Mouse (Mus musculus) left cerebral cortex, postnatal 25 days (tissue): ENCODE data around the gene Ltbp1. TPM values are rescaled to one million over a fixed set of nuclear protein-coding genes. Genes with fewer than 3 reads are reported as not detected.

ENCODE experiments used
- DNase-seq, 2 experiments: peaks; one replicate each; pipeline ENCODE4 v3.0.0; 2022; ENCODE audit warnings: low spot score in 2 of 2, mixed read lengths in 1 of 2
- intact Hi-C: fragments of 180-260 bp; cut with DNase I; formaldehyde crosslinking; loops from one replicate; pipeline ENCODE4 v1.15.1; 2025
- total RNA-seq, 2 experiments: library from RNA; stranded (reverse); gene quantifications; 2 replicates each; pipeline ENCODE4 v1.2.3; 2021

The Ltbp1 gene
- total RNA-seq, 2 experiments from 2014 or later = 8.9 to 9.1 TPM

DNA sequence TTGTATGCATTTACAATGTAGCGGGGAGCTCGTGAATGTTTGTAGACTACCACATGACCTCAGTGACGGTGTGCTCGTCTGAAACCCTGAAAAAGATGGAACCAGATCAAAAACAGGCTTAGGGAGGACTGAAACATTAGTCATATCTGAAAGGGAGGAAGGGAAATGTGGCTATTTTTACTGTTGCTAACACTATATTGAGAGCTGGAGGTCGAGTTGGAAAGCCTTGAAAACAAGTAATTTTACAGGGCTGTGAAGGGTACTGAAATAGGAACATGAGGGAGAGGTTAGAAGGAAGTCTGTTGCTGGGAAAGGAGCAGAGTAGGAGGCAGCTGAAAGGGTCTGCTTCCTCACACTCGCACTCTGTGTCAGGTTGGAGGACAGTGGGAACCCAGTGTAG lies 147.7 kb downstream of the Ltbp1 start:
- intact Hi-C loops = no loop called here
- peak in 1 of 2 experiments; percentile 68 for DNase-seq

DNA sequence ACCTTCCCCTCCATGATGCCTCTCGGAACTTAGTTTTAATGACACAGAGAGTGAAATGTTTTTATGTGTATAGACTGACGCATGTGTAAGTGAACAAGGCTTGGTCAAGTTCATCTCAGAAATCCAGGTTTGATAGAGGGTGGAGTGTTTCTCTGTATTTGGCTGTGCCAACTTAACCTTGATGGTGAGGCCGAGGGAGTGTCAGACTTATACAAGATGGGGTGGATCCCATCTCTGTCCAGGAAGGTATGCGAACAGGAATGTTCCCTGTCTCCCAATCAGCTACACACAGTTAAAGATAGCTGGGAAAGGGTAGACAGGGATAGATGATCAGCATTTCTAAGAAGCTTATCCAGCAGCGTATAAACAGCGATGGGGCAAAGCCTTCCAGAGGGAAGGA lies 153.0 kb downstream of the Ltbp1 start:
- intact Hi-C loops = no loop called here
- no peak for DNase-seq

DNA sequence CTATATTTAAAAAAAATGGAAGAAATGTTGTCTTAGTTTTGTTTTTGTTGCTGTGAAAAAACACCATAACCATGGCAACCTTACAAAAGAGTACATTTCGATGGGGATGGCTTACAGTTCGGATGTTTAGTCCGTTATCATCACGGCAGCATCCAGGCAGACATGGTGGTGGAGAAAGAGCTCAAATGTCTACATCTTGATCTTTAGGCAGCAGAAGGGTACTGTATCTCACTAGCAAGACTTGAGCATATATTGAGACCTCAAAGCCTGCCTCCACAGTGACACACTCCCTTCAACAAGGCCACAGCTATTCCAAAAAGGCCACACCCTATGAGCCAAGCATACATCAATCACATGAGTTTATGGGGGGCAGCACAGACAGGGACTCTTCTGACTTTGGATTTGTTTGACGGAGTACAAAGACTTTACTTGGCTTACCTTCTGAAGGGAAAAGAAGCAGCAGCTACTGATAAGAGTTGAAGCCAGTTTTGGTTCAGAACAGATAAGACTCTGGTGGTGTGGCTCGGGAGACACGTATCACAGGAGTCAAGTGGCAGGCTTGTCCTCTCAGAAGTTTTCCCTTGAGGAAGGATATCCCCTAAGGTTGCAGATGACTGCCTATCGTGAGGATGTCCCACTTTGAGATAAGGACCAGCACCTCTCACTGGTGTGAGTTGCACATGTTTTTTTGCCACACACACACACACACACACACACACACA lies 153.9 kb downstream of the Ltbp1 start:
- intact Hi-C loops = no loop called here
- no peak for DNase-seq

DNA sequence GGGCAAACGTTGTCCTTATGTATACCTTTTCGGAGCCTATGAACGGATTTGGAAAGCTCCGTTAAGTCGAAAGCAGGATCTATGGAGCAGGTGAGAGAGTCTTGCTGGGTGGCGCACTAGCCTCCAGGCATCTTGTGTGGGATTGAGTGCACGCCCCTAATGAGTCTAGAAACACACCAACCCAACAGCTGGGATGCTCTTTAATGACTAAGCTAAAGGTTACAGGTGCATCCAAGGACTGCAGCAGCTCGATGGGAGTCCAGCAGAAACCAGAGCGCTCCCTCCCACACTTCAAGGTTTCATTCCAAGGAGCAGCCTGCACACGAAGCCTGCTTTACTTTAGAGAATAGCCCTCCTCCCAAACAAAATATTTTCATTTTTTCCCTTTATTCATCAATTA lies 155.7 kb downstream of the Ltbp1 start:
- no peak for DNase-seq
- intact Hi-C loops = no loop called here

DNA sequence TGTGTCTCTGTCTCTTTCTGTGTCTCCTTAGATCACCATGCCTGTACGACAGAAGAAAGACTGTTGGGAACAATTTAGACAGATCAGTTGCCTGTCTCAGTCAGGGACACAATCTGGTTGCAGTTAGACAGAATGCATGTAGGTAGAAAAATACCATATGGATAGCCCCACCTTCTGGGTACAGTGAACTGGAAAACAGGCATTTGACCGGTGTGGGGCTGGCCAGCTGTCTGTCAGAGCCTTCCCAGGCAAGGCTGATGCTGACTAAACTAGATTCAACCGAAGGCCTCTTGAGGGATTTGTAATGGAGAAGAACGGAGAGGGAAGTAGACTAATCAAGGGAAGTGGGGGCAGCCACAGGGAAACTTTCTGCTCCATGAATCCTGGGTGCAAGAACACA lies 156.6 kb downstream of the Ltbp1 start:
- no peak for DNase-seq
- intact Hi-C loops = no loop called here

DNA sequence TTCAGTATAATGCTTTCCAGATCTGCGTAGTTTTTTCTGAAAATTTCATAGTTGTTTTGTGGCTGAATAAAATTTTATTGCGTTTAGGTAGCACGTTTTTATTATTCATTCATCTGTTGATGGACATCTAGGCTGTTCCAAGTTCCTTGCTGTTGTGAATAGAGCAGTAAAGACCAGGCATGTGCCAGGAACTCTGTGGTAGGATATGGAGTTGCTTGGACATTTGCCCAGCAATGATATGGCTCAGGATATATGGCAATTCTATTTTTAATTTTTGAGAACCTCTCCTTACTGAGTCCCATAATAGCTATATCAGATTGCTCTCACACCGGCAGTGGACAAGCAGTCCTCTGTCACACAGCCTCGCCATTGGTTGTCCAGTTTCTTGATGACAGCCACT lies 159.2 kb downstream of the Ltbp1 start:
- intact Hi-C loops = no loop called here
- no peak for DNase-seq

DNA sequence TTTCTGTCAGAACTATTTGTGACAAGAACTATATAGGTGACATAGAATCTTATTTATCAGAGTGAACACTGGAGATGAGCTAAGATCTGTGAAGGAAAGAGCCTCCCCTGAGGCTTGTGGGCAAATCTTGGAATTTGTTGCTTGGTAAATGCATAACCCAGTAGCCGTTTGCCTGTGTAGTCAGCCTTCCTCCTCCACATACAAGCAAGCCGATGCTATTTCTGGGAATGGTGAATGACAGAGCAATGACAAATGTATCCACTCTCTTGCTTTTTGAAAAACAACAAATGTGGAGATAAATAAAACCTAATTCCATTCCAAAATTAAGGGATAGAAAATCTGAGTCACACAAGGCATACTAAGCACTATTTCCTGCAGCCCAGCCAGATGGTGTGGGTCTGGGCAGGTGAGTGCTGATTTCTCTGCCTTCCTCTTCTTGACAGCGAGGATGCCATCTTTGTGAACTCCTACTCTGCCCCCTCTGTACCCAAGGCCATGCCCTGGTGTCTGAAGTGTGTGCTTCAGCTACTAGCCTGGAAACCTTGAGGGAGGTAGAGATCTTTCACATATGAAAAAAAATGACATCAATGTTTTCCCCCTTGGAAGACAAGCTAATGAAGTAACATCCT lies 163.3 kb downstream of the Ltbp1 start:
- intact Hi-C loops = no loop called here
- DNase-seq = peak in 1 of 2 experiments; percentile 69

DNA sequence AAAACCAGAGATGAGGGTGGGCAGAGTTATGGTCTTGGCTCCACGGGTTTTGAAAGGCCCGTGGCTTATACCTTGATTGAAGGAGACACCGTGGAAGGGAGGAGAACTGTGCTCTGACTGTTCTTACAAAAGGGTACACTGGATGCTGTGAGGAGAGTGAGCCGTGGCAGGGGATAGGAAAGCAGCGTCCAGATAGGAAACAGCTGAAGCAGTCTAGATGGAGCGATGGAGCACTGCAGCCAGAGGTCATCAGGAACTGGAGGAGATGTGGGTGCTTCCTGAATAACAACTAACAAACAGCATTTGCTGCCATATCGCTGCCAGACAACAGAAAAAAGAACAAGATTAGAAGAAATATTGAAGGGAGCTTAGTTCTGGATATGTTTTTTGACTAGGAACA lies 166.3 kb downstream of the Ltbp1 start:
- no peak for DNase-seq
- intact Hi-C loops = no loop called here

DNA sequence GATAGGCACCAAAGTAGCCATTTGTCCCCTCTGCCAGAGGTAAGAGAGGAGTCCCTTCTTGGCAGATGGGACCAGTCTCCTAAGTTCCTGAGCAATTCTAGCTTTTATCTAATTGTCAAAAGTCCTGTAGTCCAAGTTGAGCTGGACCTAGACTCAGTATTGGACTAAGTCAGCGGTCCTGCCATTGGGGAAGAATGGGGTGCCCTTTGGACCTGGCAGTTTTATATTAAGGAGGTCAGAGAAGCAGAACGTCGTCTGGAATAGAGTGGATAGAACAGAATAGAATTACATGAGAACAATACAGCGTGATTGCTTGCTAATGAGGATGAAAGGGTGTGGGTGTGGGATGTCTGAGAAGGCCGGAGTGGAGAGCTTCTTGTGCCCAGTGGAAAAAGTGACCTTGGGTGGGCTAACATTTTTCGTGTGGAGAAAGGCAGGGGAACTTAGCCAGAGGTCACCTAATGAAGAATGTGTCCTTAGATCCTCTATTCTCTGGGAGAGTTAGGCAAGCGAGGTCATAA lies 167.4 kb downstream of the Ltbp1 start:
- no peak for DNase-seq
- intact Hi-C loops = no loop called here

DNA sequence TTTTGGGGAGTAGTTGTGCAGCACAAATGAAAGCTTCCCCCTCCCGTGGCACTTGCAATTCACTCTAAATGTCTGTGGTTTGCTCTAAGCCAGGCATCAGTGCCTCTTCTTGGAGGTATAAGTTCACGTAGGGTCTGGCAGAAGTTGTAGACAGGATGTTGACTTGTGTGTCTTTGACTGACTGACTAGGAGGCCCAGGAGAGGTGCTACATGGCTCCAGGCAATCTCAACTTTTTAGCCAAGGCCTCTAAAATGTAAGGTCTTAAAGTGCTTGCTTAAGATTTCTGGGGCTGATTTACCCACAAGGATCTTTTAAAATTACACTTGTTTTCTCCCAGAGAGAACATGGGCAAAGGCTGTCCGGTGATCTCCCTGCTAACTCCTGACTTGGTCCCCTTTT lies 169.1 kb downstream of the Ltbp1 start:
- no peak for DNase-seq
- intact Hi-C loops = no loop called here

DNA sequence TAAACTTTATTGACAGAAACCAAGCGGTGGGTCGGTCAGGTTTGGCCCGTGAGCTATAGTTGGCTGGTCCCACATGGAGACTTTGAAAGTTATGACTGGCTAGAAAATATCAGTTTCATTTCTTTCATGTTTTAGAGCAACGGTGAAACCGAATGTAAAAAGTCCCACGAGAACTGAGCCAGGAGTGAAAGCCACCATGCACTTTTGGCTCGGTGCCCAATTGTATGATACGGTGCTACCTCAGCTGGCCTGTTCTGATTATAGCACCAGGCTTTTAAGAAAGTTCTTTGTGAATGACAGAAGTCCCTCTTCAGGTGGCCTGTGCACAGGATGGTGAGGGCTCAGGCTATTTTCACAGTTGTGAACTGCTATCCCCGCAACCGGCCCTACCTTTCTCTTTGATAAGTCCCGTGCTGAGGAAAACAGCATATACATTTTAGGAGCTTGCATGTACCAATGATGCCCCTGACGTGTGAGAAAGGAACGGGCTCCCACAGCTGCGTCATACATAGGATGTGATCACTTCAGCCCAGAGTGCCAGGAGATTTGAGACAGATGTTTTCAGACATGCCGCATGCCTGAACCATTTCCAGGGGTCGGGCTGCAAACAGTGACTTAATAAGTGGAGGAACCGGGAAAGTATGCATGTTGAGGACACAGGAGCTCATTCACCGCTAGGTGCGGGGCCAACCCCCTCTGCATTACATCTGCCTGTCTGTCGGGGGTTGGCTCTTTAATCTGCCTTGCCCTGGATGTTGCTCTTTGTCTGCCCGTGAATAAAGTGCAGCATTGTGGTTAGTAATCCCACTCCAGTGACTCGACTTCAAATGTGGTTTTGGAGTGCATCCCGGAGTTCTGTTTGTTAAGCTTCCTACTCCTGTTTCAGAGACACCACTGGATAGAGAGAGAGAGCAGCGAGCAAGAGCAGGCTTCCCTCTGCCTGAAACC lies 172.8 kb downstream of the Ltbp1 start:
- intact Hi-C loops = no loop called here
- DNase-seq = peak in 1 of 2 experiments; percentile 63

DNA sequence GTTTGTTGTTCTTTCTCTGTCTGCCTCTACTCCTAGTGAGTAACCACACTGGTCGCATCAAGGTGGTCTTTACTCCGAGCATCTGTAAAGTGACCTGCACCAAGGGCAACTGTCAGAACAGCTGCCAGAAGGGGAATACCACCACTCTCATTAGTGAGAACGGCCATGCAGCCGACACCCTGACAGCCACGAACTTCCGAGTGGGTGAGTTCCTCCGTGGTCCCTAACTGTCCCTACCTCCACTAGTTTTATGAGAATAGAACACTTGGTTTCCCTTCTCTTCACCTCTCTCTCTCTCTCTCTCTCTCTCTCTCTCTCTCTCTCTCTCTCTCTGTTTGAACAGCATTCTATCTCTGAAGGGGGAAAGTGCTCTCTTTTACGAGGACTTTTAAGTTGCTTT lies 173.6 kb downstream of the Ltbp1 start:
- DNase-seq = no peak
- intact Hi-C loops = no loop called here

DNA sequence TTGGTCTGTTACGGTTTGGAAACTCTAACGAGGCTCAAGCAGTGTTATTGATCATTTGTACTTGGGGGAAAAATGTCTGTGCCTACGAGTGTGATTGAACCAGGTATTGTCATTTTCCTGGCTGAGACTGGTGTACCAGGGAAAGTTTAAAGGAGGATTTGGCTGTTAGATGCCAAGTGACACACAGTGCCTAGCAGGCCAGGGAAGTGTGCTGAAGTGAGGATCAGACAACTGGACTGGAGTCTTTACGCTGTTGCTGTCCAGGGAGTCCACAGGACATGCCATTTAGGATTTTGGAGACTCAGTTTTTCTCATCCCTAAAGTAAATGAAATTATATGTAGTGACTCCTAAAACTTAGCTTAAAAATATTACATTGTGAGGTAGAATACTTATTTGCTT lies 174.9 kb downstream of the Ltbp1 start:
- no peak for DNase-seq
- intact Hi-C loops = no loop called here

DNA sequence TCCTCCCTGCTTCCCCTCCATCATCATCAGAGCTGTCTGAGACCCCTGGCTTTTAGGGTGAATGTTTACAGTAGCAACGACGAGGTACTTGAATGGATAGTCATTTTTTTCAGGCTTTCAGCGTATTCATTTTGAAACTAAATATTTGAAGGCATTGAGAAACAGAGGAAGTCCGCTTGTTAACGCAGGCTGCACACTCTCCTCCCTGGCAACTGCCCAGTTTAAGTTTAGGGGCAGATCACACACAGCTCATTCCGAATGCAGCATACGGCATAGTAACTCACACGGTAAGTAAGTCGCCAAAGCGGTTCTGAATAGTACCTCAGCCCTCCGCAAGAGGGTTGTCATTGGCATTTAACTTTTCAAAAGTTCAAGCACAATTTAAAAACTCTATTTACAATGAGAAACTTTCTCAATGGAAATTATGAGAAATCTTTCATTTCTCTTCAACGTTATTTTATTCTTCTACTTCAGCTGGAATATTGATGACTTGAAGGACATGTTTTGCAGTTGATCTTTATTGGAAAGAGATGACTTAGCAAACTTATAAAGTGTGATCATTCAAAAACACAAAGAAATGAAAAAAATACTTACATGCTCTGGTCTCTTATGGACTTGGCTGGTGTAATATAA lies 175.7 kb downstream of the Ltbp1 start:
- DNase-seq = no peak
- intact Hi-C loops = no loop called here

DNA sequence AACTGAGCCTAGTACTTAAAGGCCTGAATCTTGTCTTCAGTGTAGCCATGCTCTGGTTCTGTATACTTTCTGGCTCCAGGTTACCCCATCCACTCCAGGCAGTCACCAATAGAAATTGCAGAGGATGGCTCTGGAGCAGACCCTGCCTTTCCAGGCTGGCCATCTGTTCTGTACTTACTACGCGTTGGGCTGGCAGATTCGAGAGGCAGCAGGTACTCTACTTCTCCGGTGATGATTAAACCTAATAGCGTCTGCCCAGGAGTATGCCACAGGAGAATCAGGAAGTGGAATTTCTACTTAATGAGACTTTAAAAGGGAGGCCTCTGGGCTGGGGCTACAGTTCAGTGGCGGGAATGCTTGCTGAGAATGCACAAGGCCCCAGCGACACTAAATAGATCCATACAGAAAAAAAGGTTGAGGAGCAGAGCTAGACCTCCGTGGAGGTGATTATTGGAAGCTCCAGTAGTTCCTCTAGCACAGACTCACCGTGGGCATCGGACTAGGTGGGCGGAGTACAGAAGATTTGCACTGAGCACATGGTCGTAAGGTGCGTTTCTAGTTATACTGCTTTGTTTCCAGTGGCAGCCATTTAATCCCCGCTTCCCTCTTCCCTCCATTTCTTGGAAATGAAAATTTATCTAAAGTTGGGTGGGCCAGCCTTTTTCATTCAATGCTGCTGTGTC lies 177.1 kb downstream of the Ltbp1 start:
- DNase-seq = no peak
- intact Hi-C loops = no loop called here

DNA sequence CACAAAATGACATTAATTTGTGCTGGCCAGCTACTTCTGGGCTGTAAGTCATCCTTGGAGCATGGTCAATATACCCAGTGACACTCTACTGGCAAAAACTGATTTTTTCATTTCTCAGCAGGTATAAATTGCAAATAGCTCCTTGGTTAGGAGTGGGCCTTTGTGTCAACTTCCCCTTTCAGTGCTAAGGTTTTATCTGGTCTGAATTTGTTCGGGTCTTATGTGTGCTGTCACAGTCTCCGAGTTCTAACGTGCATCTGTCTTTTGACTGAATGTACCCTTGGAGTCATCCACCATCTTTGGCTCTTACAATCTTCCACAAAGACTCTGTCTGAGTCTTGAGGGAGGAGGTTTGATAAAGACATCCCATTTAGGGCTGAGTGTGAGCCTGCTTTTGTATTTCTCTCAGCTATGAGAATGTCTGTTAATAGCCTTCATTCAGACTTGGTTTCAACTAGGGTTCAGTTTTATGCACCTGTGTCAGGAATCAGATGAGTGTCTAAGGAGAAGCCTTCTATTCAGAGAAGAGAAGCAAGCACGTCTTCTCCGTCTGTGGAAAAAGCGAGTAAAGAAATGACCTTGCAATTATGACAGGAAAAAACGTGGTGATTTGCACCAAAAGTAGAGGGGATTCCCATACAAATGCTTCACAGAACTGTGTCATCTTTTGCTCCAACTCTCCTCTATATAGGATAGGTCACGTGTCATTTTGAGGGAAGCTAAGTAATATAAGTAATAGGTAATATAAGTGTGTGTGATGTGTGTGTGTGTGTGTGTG lies 181.6 kb downstream of the Ltbp1 start:
- no peak for DNase-seq
- intact Hi-C loops = no loop called here

DNA sequence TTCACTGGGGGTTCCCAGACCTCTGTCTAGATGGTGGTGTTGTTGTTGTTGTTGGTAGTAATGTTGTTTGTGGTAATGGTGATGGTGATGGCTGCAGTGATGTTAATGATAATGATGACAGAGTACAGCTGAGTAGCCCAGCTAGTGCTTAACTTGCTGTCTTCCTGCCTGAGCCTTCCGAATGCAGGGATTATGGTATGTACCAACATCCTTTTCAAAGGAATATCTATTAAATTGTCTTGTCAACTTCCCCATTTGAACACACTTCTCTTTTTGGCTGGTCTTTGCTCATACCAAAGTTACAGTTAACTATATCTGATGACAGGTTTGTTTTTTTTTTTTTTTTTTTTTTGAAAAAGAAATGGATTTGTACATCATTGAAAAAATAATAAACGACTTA lies 191.6 kb downstream of the Ltbp1 start:
- intact Hi-C loops = no loop called here
- no peak for DNase-seq

DNA sequence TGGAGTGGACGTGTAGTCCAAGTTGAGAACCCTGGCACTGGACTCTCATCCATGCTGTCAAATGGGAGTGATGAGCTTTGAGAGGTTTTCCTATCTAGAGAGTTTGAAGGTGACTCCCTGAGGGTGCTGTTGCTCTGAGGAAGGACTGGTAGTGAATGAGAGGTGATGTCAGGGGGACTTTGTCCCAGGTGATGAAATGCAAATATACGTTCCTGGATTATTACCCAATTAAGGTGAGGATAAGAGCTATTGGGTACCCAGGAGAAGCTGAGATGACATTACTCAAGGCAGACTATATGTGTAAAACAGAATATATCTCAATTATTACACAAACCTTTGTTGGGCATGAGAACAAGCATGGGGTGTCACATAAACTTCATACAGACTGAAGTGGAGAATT lies 193.4 kb downstream of the Ltbp1 start:
- intact Hi-C loops = no loop called here
- DNase-seq = no peak

DNA sequence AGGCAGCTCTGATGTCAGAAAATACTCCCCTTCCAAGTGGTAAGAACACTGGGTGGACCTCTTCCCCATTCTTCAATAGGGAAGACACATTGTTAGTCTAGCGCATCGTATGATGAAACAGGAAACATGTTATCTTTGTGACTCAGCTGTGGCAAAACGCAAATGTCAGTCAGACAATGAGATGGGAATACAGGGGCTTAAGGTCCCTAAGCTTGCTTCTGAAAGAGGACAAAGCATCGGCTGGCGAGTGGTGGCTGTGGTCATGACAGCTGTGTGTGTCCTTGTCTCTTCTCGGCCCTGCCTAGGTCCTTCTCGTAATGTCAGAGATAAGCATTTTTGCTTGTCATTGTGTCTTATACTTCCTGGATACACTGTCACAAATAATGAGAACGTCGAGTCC lies 194.3 kb downstream of the Ltbp1 start:
- intact Hi-C loops = no loop called here

More for the DNA sequence above, 194.3 kb downstream of the Ltbp1 start:
- DNase-seq = no peak
